Mouse (Mus musculus) midbrain, embryonic 16.5 days (tissue): Measurements from ENCODE around the gene Kif1c. TPM values are rescaled to one million over a fixed set of nuclear protein-coding genes. Genes with fewer than 3 reads are reported as not detected.

Source experiments
- ATAC-seq: fragments of 200-750 bp; cut with Nextera tagmentation; 2 replicates; pipeline ENCODE4 v1.8.0; 2017; ENCODE audit warnings: moderate TSS enrichment
- H3K27ac ChIP-seq: fragments of 300-500 bp; sonication (generic); 2 replicates; pipeline ENCODE4 v1.5.1; 2014; ENCODE audit warnings: mild to moderate bottlenecking, low read length, mixed read lengths
- H3K27me3 ChIP-seq: fragments of 300-500 bp; sonication (generic); 2 replicates; pipeline ENCODE4 v1.6.1; 2014; ENCODE audit warnings: low read depth, low read length, mixed read lengths; ENCODE audit not compliant: control insufficient read depth, insufficient read depth
- H3K36me3 ChIP-seq: fragments of 300-500 bp; sonication (generic); 2 replicates; pipeline ENCODE4 v1.6.1; 2014; ENCODE audit warnings: mild to moderate bottlenecking, low read length, moderate library complexity, mixed read lengths; ENCODE audit not compliant: control insufficient read depth, insufficient read depth
- H3K4me1 ChIP-seq: fragments of 300-500 bp; sonication (generic); 2 replicates; pipeline ENCODE4 v1.6.1; 2014; ENCODE audit warnings: mild to moderate bottlenecking, low read length, mixed read lengths; ENCODE audit not compliant: control insufficient read depth, insufficient read depth
- H3K4me2 ChIP-seq: fragments of 300-500 bp; sonication (generic); 2 replicates; pipeline ENCODE4 v1.6.1; 2014; ENCODE audit warnings: mild to moderate bottlenecking, low read length, mixed read lengths
- H3K4me3 ChIP-seq: fragments of 300-500 bp; sonication (generic); 2 replicates; pipeline ENCODE4 v1.5.1; 2014; ENCODE audit warnings: low read depth, mild to moderate bottlenecking, low read length, moderate library complexity, mixed read lengths
- H3K9ac ChIP-seq: fragments of 300-500 bp; sonication (generic); 2 replicates; pipeline ENCODE4 v1.6.1; 2014; ENCODE audit warnings: low read depth, low read length, mixed read lengths
- H3K9me3 ChIP-seq: fragments of 300-500 bp; sonication (generic); replicated peaks from 2 replicates; pipeline ENCODE4 v1.6.1; 2014; ENCODE audit warnings: mild to moderate bottlenecking, low read length, mixed read lengths; ENCODE audit not compliant: control insufficient read depth, poor library complexity, severe bottlenecking
- WGBS: fragments of 180-500 bp; shearing (Covaris S2); extraction: QIAGEN DNeasy Blood & Tissue Kit; methylation state at CpG from one replicate; pipeline ENCODE4 v1.1.7; 2014; 5-methylcytosine and 5-hydroxymethylcytosine counted together
- polyA plus RNA-seq: library from polyadenylated mRNA; unstranded; fragments of >200 nt; fragmentation: Nextera tagmentation; extraction: Ambion mirVana; gene quantifications from 2 replicates; pipeline ENCODE4 v1.2.1, GENCODE M21; 2015

Kif1c gene
- polyA plus RNA-seq, 1 experiment from 2014 or later: 1.3 TPM

GRCm38 (mm10) chr11:70742117-70742516, 41.8 kb downstream of the Kif1c start:
- no peak overlapping the region for H3K4me3 ChIP-seq
- H3K27me3 ChIP-seq: no peaks in the 10 kb centered on the region
- no peak for ATAC-seq
- WGBS: 88% methylated on average over 7 of the region's 7 CpGs
- H3K36me3 ChIP-seq: no peaks in the 10 kb centered on the region
- no peak overlapping the region for H3K9ac ChIP-seq
- H3K27ac ChIP-seq: no peak overlapping the region
- H3K4me1 ChIP-seq: no peaks in the 10 kb centered on the region
- no peak overlapping the region for H3K4me2 ChIP-seq
- H3K9me3 ChIP-seq: no peaks in the 10 kb centered on the region

DNA sequence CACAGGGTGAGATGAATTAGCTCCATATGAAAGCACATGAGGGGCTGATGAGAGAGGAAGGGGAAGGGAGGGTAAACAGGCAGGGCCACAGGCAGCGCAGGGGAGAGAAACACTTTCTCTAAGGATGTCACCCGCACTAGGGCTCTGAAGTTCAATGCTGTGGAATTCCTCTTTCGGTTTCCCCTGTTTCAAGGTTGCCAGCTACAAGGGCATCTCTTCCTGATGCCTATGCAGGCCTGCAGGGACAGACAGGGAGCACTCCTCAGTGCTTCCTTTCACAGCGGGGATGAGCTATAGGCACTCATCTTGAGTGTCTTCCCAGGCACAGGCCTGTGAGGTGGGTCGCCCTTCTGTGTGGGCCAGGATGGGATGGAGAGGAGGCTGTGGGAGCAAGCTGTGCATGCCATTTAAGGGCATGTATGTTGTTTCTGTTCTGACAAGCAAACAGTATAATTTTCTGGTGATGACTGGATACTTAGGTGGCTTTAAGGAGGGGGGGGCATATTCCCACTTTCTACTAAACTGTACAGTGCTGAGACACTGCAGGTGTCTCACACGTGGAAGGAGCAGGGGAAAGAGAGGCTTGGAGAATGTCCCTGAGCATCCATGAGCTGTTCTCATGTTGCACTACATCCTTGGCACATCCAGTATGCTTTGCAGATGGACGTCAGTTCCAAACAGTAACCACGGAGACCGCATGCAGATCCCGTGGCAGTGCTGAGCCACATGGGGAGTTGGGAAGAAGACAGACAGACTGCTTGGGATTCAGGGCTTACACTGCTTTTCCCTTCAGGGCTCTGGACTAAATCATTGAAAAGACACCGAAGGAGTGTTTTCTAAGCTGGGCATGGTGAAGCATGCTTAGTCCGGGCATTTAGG, 42.5 kb downstream of the Kif1c start:
- no peak overlapping the region for H3K9ac ChIP-seq
- H3K27me3 ChIP-seq: no peaks in the 10 kb centered on the region
- H3K4me2 ChIP-seq: no peak overlapping the region
- no peak overlapping the region for H3K27ac ChIP-seq
- no peak overlapping the region for H3K4me3 ChIP-seq
- WGBS: 74% methylated on average over 12 of the region's 12 CpGs
- no peaks in the 10 kb centered on the region for H3K9me3 ChIP-seq
- ATAC-seq: no peak
- no peaks in the 10 kb centered on the region for H3K36me3 ChIP-seq
- no peaks in the 10 kb centered on the region for H3K4me1 ChIP-seq

- Histone ChIP-seq H3K27me3 (no peaks in the 10 kb centered on the region), H3K36me3 (no peaks in the 10 kb centered on the region), H3K9ac (no peak overlapping the region), H3K4me1 (no peaks in the 10 kb centered on the region), H3K9me3 (no peaks in the 10 kb centered on the region), H3K4me3 (no peak overlapping the region), H3K4me2 (no peak overlapping the region), H3K27ac (no peak overlapping the region)
- 84% methylated on average over 7 of the region's 7 CpGs for WGBS
- no peak for ATAC-seq
Measured at GRCm38 (mm10) chr11:70745636-70746035, 45.3 kb downstream of the Kif1c start.

DNA sequence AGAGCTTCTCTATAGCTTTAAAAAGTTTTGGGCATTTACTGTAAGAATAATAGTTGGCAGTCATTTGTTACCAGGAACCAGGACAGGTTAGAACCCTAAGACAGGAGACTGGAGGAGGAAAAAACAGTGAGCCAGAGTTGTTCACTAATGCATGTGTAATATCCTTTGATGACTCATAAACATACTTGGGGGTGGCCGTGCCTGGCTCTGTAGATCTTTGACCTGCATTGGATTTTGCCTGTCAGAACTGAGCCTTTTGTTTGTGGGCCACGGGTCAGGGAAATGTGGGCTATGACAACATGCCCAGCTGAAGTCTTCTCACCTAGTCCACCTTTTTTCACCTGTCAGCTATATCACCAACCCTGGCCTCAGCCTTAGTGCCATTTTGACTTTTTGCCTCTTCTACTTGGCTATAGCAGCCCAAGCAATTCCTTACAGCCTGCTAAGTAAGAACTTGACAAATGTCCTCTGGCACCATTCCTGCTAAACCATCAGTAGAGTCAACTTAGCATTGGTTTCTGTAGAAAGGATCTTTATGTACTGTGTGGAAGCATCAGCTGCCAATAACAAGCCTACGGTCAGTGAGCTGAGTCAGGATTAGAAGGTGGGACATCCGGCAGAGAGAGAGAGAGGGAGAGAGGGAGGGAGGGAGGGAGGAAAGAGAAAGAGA, 47.7 kb downstream of the Kif1c start:
- Histone ChIP-seq H3K4me3 (no peak overlapping the region), H3K36me3 (no peaks in the 10 kb centered on the region), H3K27me3 (no peaks in the 10 kb centered on the region), H3K4me1 (no peaks in the 10 kb centered on the region), H3K27ac (no peak overlapping the region), H3K4me2 (no peak overlapping the region), H3K9ac (no peak overlapping the region), H3K9me3 (no peaks in the 10 kb centered on the region)
- whole genome bisulfite sequencing: 88% methylated on average over 4 of the region's 4 CpGs
- ATAC-seq: no peak

- Histone ChIP-seq H3K4me2 (no peak overlapping the region), H3K4me1 (no peaks in the 10 kb centered on the region), H3K27ac (no peak overlapping the region), H3K36me3 (no peaks in the 10 kb centered on the region), H3K4me3 (no peak overlapping the region), H3K9ac (no peak overlapping the region), H3K9me3 (no peaks in the 10 kb centered on the region), H3K27me3 (no peaks in the 10 kb centered on the region)
- WGBS: 88% methylated on average over 4 of the region's 4 CpGs
- no peak for ATAC-seq
Measured at GRCm38 (mm10) chr11:70752337-70753017, 52.1 kb downstream of the Kif1c start.

DNA sequence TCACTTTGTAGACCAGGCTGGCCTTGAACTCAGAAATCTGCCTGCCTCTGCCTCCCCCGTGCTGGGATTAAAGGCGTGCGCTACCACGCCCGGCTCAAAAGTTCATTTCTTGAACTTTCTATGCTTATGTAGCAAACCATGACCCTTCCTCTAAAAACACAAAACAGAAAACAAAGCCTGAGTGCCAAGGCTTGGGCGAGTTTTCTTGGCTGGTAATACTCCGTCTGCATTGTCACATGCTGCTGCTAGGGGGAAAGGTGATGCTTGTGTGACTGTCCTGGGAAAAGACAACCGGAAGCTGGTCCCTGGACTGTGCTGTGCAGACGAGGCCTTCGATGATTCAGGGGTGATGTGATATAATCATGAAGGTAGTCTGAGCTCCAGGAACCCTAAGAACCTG, 52.8 kb downstream of the Kif1c start:
- no peak overlapping the region for H3K4me3 ChIP-seq
- no peaks in the 10 kb centered on the region for H3K9me3 ChIP-seq
- H3K4me2 ChIP-seq: no peak overlapping the region
- WGBS: 89% methylated on average over 10 of the region's 10 CpGs
- H3K27ac ChIP-seq: no peak overlapping the region
- no peaks in the 10 kb centered on the region for H3K27me3 ChIP-seq
- H3K36me3 ChIP-seq: no peaks in the 10 kb centered on the region
- ATAC-seq: no peak
- no peaks in the 10 kb centered on the region for H3K4me1 ChIP-seq
- H3K9ac ChIP-seq: no peak overlapping the region

DNA sequence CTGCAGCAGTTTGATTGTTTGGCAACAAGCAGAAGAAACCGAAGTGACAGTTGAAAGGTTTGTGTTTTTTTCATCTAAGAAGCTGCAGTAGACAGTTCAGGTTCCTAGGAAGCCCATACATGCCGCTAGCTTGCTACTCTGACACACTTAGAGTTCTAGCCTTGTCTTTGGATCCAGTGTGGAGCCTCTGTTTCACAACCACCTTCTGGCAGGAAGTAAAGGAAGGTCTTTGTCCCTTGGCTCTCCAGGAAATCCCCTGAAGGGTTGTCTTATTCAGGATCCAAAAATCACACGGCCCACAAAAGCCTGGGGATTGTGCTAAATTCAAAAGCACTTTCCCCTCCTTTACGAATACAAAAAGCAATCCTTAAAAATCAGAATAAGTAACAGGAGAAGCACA, 54.1 kb downstream of the Kif1c start:
- Histone ChIP-seq H3K27ac (no peak overlapping the region), H3K4me2 (no peak overlapping the region), H3K4me1 (no peaks in the 10 kb centered on the region), H3K4me3 (no peak overlapping the region), H3K36me3 (no peaks in the 10 kb centered on the region), H3K9me3 (no peaks in the 10 kb centered on the region), H3K9ac (no peak overlapping the region), H3K27me3 (no peaks in the 10 kb centered on the region)
- ATAC-seq: no peak
- 54% methylated on average over 4 of the region's 4 CpGs for WGBS

DNA sequence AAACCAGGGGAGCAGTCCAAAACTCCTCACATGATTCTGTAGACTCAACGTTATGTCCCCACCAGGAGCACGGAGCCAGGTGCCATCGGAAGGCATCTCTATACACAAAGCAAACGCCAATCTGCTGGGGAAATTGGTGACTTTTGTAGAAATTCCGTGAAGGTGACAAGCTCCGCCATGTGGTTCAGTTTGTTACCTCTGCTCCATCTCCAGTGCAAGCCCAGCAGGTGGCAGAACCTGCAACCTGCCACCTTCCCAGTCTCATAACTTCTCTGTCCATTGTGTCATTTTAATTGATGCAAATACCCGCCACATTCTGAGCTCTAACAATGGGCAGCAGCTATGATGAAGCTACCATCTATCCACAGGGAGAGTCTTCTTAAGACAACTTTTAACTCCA, 54.6 kb downstream of the Kif1c start:
- Histone ChIP-seq H3K4me3 (no peak overlapping the region), H3K27me3 (no peaks in the 10 kb centered on the region), H3K9ac (no peak overlapping the region), H3K36me3 (no peaks in the 10 kb centered on the region), H3K27ac (no peak overlapping the region), H3K4me2 (no peak overlapping the region), H3K9me3 (no peaks in the 10 kb centered on the region), H3K4me1 (no peaks in the 10 kb centered on the region)
- ATAC-seq: no peak
- 64% methylated on average over 7 of the region's 7 CpGs for WGBS

GRCm38 (mm10) chr11:70755645-70756044, 55.3 kb downstream of the Kif1c start:
- 7% methylated on average over 7 of the region's 7 CpGs for WGBS
- Histone ChIP-seq H3K4me1 (no peaks in the 10 kb centered on the region), H3K4me2 (peak overlapping the region; percentile 18; the same call in 1 of the 2 replicates), H3K27me3 (no peaks in the 10 kb centered on the region), H3K36me3 (no peaks in the 10 kb centered on the region), H3K27ac (no peak overlapping the region), H3K4me3 (no peak overlapping the region), H3K9ac (peak overlapping the region; percentile 33; the same call in 1 of the 2 replicates), H3K9me3 (no peaks in the 10 kb centered on the region)
- ATAC-seq: peak; percentile 77
